Mouse (Mus musculus) MEL (cell line): ENCODE results near the gene Pitx1.

ENCODE experiments used
- CTCF ChIP-seq, 3 experiments: IDR thresholded peaks in 2 of 3; conservative IDR thresholded peaks in 1 of 3; 2 replicates each; pipeline ENCODE4 v1.5.1; 2011 to 2012; ENCODE audit warnings: low read length in 3 of 3, low read depth in 2 of 3, mild to moderate bottlenecking in 2 of 3, improper control_type of control experiment in 1 of 3, inconsistent platforms in 1 of 3, mixed read lengths in 1 of 3, moderate library complexity in 1 of 3; ENCODE audit not compliant: control insufficient read depth in 1 of 3, insufficient read depth in 1 of 3, poor library complexity in 1 of 3, severe bottlenecking in 1 of 3
- EP300 ChIP-seq, 2 experiments: IDR thresholded peaks; 2 replicates each; pipeline ENCODE4 v1.6.1; 2011; ENCODE audit warnings: improper control_type of control experiment in 2 of 2, low read length in 2 of 2, low read depth in 1 of 2, mild to moderate bottlenecking in 1 of 2
- POLR2A ChIP-seq, 2 experiments: IDR thresholded peaks; 2 replicates each; pipeline ENCODE4 v1.6.1; 2011 to 2012; ENCODE audit warnings: low read length in 2 of 2, mild to moderate bottlenecking in 2 of 2, control low read depth in 1 of 2, improper control_type of control experiment in 1 of 2, low read depth in 1 of 2, moderate library complexity in 1 of 2; ENCODE audit not compliant: control insufficient read depth in 1 of 2, insufficient read depth in 1 of 2, poor library complexity in 1 of 2

GRCm38 (mm10) chr13:55850726-55851125 lies 14.7 kb upstream of the Pitx1 start:
- TF ChIP-seq POLR2A (IDR thresholded peaks at IDR 0.05; ENCODE audit: control insufficient read depth in 1 of 2, insufficient read depth in 1 of 2, low read depth in 1 of 2, low read length in 2 of 2, poor library complexity in 1 of 2) (no peak), EP300 (IDR thresholded peaks at IDR 0.05; ENCODE audit: low read depth in 1 of 2, low read length in 2 of 2) (no peak), CTCF (IDR thresholded peaks at IDR 0.05 in 2 of 3, conservative IDR thresholded peaks at IDR 0.05 in 1 of 3; ENCODE audit: control insufficient read depth in 1 of 3, insufficient read depth in 1 of 3, low read depth in 2 of 3, low read length in 3 of 3, poor library complexity in 1 of 3, severe bottlenecking in 1 of 3) (no peak)
